Mouse (Mus musculus) mature B cell (primary cell): ENCODE measurements around the gene Copb1.

ENCODE experiments used
- in situ Hi-C: fragments of 300-500 bp; cut with MboI; formaldehyde crosslinking; loops from 2 replicates; pipeline ENCODE4 v1.14.3; 2019

Copb1 gene

DNA sequence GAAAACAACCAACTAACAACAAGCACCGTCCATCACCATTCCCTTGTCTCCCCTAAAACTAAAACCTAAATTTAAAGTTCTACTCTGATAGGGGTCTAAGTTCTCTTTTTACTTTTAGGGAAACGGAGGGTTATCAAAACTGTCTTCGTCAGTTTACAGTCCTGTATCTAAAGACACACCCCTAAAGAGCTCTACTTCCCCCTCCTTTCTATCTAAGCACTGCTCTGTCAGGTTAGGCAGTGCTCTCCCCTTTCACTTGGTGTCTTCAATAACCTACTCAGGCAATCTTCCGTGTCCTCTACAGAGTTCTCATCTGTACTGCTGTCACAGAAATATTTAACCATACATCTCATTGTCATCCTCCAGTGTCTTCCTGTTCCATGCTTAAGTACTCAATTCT lies 34.1 kb downstream of the Copb1 start:
- in situ Hi-C loops, result loop anchor here (25.0 kb wide), 1 partner anchor 458 kb away; the partner anchor contains the start of gene Spon1

DNA sequence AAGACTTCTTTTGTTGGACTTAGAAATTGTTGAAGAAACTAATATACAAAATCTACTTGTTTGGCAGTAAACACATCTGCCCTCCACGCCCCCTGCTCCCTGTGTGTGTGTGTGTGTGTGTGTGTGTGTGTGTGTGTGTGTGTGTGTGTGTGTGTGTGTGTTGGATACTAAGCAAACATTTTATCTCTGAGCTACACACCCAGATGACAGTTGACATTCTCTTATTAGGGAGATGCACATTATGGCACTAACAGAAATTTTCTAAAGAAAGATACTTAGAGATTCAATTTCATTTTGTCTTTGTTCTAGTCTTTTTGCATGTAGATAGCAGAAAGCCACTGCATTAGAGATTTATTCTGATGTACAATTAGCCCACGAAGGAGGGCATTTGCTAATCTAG lies 37.6 kb downstream of the Copb1 start:
- in situ Hi-C loops, result loop anchor here (25.0 kb wide), 1 partner anchor 455 kb away; the partner anchor contains the start of gene Spon1

GRCm38 (mm10) chr7:114214385-114214784 lies 40.1 kb downstream of the Copb1 start:
- in situ Hi-C loops, result loop anchor here (25.0 kb wide), 1 partner anchor 452 kb away; the partner anchor contains the start of gene Spon1

GRCm38 (mm10) chr7:114213537-114213936 lies 41.0 kb downstream of the Copb1 start:
- in situ Hi-C loops, result loop anchor here (25.0 kb wide), 1 partner anchor 451 kb away; the partner anchor contains the start of gene Spon1

- in situ Hi-C loops, result loop anchor here (25.0 kb wide), 1 partner anchor 448 kb away; the partner anchor contains the start of gene Spon1
Measured at GRCm38 (mm10) chr7:114210618-114211017, 43.9 kb downstream of the Copb1 start.

DNA sequence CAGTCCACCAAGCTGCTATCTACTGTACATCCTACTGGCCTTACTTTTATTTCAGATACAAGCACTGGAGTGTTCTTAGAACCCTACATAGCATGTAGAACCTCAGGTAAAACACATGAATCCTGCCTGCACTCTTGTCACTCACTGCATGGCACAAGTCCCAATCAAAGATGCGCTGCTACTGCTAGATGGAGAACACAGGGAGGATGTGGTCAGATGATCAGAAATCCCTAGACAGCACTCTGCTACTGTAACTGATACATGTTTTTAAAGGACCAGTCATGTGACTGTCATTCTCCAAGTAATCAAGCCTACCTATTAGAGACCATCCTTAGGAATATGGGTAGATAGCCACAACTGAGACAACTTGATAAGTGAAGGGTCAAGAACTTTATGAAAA lies 44.7 kb downstream of the Copb1 start:
- in situ Hi-C loops, result loop anchor here (25.0 kb wide), 1 partner anchor 448 kb away; the partner anchor contains the start of gene Spon1

DNA sequence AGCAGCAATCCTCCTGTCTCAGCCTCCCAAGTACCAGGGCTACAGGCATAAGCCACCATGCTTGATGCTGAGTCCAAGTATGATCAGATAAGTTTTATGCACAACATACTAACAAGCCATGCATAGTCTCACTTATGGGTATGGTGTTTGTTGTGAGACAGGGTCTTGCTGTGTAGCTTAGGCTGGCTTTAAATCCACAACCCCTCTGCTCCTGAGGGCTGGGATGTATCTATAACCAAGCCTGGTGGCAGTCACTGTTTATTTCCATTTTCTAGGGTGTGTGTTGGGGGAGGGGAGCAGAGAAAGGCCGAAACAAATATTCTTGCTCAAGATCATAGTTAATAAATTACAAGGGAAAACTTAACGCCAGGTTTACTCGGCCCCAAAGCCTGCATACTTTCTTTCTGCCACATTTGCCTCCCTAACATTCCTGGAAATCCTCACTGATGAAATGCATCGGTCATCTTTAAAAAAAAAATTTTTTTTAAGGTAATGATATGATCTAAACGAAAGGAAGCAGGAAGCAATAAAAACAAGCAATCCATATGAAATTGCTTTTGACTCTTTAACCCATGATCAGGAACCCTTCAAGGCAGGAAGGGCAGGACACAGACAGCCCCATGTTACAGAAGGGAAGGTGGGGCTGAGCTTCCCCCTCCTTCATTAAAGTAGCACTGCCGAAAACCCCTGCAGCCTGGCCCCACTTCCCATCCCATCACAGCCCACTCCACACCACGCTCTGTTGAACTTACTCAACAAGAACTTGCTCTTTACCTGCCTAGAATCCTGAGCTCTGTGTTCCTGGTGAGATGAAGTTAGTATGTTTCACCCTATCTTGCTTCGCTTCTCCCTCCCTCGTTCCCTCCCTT lies 50.8 kb downstream of the Copb1 start:
- in situ Hi-C loops, result loop anchor here (25.0 kb wide), 1 partner anchor 441 kb away; the partner anchor contains the start of gene Spon1

DNA sequence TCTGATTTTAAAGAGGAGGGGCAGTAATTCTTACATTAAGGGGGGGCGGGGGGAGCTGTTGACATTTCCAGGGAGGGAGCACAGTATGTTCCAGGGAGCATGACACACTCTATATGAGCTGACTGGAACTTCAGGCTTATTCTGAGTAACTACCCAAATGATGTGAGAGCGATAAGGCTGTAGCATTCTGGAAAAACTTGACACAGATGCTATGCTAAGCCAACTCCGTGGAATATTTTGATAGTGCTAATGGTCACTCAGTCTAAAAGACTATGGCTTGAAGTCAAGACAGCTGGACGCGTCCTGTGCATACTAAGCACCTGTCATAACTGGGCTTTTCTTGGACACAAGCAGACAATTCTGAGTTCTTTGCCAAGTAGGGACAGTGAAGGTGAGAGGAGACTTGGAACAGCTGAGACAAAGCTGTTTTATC lies 51.5 kb downstream of the Copb1 start:
- in situ Hi-C loops, result loop anchor here (25.0 kb wide), 1 partner anchor 441 kb away; the partner anchor contains the start of gene Spon1

GRCm38 (mm10) chr7:114200651-114201050 lies 53.9 kb downstream of the Copb1 start:
- in situ Hi-C loops, result loop anchor here (25.0 kb wide), 1 partner anchor 438 kb away; the partner anchor contains the start of gene Spon1

GRCm38 (mm10) chr7:114199428-114200110 lies 54.9 kb downstream of the Copb1 start:
- in situ Hi-C loops, result loop anchor here (5.0 to 25.0 kb wide), 2 partner anchors 132 to 437 kb away; partner anchors contain the start of gene Spon1

- in situ Hi-C loops, result loop anchor here (5.0 kb wide), 1 partner anchor 131 kb away; no protein-coding TSS in a partner anchor
Measured at GRCm38 (mm10) chr7:114198252-114198651, 56.3 kb downstream of the Copb1 start.

DNA sequence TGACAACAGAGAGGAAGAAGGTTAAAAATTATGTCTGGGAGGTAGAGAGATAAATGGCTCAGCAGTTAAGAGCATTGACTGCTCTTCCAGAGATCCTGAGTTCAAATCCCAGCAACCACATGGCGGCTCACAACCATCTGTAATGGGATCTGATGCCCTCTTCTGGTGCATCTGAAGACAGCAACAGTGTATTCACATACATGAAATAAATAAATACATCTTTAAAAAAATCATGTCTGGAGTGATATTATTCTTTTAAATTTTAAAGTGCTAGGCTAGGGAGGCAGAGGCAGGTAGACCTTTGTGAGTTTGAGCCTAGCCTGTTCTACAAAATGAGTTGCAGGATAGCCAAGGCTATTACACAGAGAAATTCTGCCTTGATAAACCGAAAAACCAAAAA lies 57.9 kb downstream of the Copb1 start:
- in situ Hi-C loops, result loop anchor here (5.0 kb wide), 1 partner anchor 129 kb away; no protein-coding TSS in a partner anchor

- in situ Hi-C loops, result loop anchor here (5.0 kb wide), 1 partner anchor 127 kb away; no protein-coding TSS in a partner anchor
Measured at GRCm38 (mm10) chr7:114194788-114195187, 59.7 kb downstream of the Copb1 start.

- in situ Hi-C loops, result no loop called here
Measured at GRCm38 (mm10) chr7:114194224-114194623, 60.3 kb downstream of the Copb1 start.

GRCm38 (mm10) chr7:114193284-114194067 lies 61.0 kb downstream of the Copb1 start:
- in situ Hi-C loops, result no loop called here

DNA sequence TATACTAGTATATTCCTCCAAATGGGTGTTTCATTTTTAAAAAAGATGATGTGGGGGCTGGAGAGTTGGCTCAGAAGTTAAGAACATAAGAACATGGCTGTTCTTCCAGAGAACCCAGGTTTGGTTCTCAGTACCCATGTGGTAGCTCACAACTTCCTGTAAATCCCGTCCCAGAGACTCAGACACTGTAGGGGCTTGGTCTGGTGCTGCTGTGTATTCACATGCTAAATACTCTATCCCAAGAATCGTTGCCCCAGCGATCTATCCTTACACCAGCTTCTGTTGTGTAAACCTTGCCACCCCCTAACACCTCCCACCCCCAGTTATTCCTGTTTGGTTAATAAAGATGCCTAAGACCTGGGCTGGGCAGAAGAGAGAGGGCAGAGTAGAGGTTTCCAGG lies 61.9 kb downstream of the Copb1 start:
- in situ Hi-C loops, result no loop called here

- in situ Hi-C loops, result no loop called here
Measured at GRCm38 (mm10) chr7:114183416-114183815, 71.1 kb downstream of the Copb1 start.

- in situ Hi-C loops, result no loop called here
Measured at GRCm38 (mm10) chr7:114182708-114183107, 71.8 kb downstream of the Copb1 start.

DNA sequence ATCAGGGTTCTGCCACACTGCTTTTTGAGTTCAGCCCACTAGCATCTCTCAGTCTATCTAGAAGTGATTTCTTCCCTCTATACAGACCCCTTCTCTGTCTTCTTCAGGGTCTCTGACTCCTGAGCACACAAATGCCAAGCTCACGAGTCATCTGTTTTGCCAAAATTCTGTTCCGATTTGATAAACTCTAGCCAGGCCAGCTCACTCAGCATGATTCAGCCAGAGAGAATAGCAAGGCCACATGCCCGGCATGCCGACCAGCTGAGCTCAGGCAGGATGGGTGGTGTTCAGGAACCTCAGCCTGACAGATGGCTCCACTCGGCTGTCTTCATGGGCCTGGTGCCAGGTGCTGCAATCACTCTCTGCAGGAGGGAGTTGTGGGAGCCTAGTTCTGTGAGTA lies 73.1 kb downstream of the Copb1 start:
- in situ Hi-C loops, result no loop called here

GRCm38 (mm10) chr7:114176588-114176987 lies 77.9 kb downstream of the Copb1 start:
- in situ Hi-C loops, result no loop called here
